In genomic region chr5:128579047-128579650, GRCm38 (mm10) we compare ENCODE assay signal across 9 mouse cellular contexts. TPM values are rescaled to one million over a fixed set of nuclear protein-coding genes. Genes with fewer than 3 reads are reported as not detected.
DNase-seq lines count a peak whose midpoint lies in the region; TF ChIP-seq lines count a peak whose summit lies in the region.
"Had no signal": no experiment of that assay in that cellular context is flagged by ENCODE, and none has a peak within 500 bp of the region (broad histone marks: within the 10 kb centered on the region; RNA-seq: fewer than 3 reads in every experiment).

No protein-coding gene starts in this region.

- H3K27ac ChIP-seq in testis, adult 2 months (ENCODE audit: control insufficient read depth, insufficient read depth, low read depth, low read length) = no peak overlapping the region
- H3K27ac ChIP-seq: left cerebral cortex, adult 2 months had no signal

- no peaks in the 10 kb centered on the region for H3K36me3 ChIP-seq in testis, adult 2 months (ENCODE audit: control insufficient read depth, insufficient read depth, low read length)

- no peak for TF ChIP-seq CTCF in testis, adult 2 months (IDR thresholded peaks at IDR 0.05; ENCODE audit: control insufficient read depth, insufficient read depth, insufficient replicate concordance, low read depth, low read length)

- no peak for DNase-seq in testis, postnatal 10 days (ENCODE audit: low spot score)
- peak; percentile 52 for DNase-seq in fat pad, adult 2 months (ENCODE audit: extremely low read depth, low read depth, low spot score)
- DNase-seq in ovary, postnatal 14 days (ENCODE audit: low spot score) = peak; percentile 49
- no peak for DNase-seq in embryo, embryonic 10.5 days (ENCODE audit: low spot score)
- no peak for DNase-seq in T-cell, adult 2 months (ENCODE audit: low spot score)
- no peak for DNase-seq in kidney, adult 9 months

- no peaks in the 10 kb centered on the region for H3K27me3 ChIP-seq in testis, adult 2 months (ENCODE audit: control insufficient read depth, insufficient read depth, low read length)

- peak overlapping the region; percentile 5 for H3K4me3 ChIP-seq in testis, adult 2 months (ENCODE audit: control insufficient read depth, low read depth, low read length)
- H3K4me3 ChIP-seq: left cerebral cortex, adult 2 months had no signal

- no peak for TF ChIP-seq POLR2A in testis, adult 2 months (IDR thresholded peaks at IDR 0.05; ENCODE audit: control insufficient read depth, low read depth, low read length)

- peaks cover 2% of the 10 kb centered on the region for H3K4me1 ChIP-seq in testis, adult 2 months (ENCODE audit: control insufficient read depth, insufficient read depth, low read length)

RNA-seq across cellular contexts. Expression of gene Fzd10, which starts 21.5 kb away (rescaled TPM):
- 0.19 and 0.30 TPM in 2 replicates for polyA plus RNA-seq in testis, adult 2 months (2012; rRNA removed)
- polyA plus RNA-seq: liver, embryonic 16.5 days had no signal

Comparison
In these comparisons a context has a peak if more than half of its experiments do, and no peak if none do; other contexts are left out.
1. DNase-seq: peak in fat pad, adult 2 months (single experiment) and ovary, postnatal 14 days (single experiment); none in testis, postnatal 10 days (single experiment), embryo, embryonic 10.5 days (single experiment), T-cell, adult 2 months (single experiment) and kidney, adult 9 months (single experiment).